Mouse (Mus musculus) heart, embryonic 16.5 days (tissue): ENCODE measurements around the gene Cd320. TPM values are rescaled to one million over a fixed set of nuclear protein-coding genes. Genes with fewer than 3 reads are reported as not detected.

ENCODE experiments used
- microRNA-seq: library from miRNA; unstranded; fragments of <30 nt; microRNA quantifications from one replicate; pipeline ENCODE4, GENCODE M21; 2017
- polyA plus RNA-seq: library from polyadenylated mRNA; unstranded; fragments of >200 nt; fragmentation: Nextera tagmentation; extraction: Ambion mirVana; gene quantifications from 2 replicates; pipeline ENCODE4 v1.2.1, GENCODE M21; 2015

Gene Cd320
- polyA plus RNA-seq, 1 experiment from 2014 or later, result 37.6 TPM

Small RNA genes within 50 kb of the gene (microRNA-seq; reads per million reads assigned to microRNA genes)
- gene Gm27740, result not detected

Other genes with a start within 250 kb of the Cd320 start
- gene Zfp414, start 214.0 kb upstream of the Cd320 start, polyA plus RNA-seq, result 25.8 and 28.7 TPM in 2 replicates
- gene Pram1, start 205.0 kb upstream of the Cd320 start, polyA plus RNA-seq, result 0.41 and 0.49 TPM in 2 replicates
- gene Hnrnpm, start 156.2 kb upstream of the Cd320 start, polyA plus RNA-seq, result 192 and 225 TPM in 2 replicates
- 96.0 and 100 TPM in 2 replicates for gene March2, start 124.4 kb upstream of the Cd320 start, polyA plus RNA-seq
- 278 and 304 TPM in 2 replicates for gene Rab11b, start 82.6 kb upstream of the Cd320 start, polyA plus RNA-seq
- gene Angptl4, start 61.3 kb upstream of the Cd320 start, polyA plus RNA-seq, result 16.4 and 20.5 TPM in 2 replicates
- gene Kank3, start 32.6 kb upstream of the Cd320 start, polyA plus RNA-seq, result 48.5 and 58.7 TPM in 2 replicates
- 388 and 436 TPM in 2 replicates for gene Rps28, start 18.5 kb upstream of the Cd320 start, polyA plus RNA-seq
- gene Ndufa7, start 18.5 kb upstream of the Cd320 start, polyA plus RNA-seq, result 535 and 549 TPM in 2 replicates
- not detected in 2 replicates for gene Gm7029, start 30.7 kb downstream of the Cd320 start, polyA plus RNA-seq
- gene Kifc1, start 47.6 kb downstream of the Cd320 start, polyA plus RNA-seq, result 7.8 and 8.3 TPM in 2 replicates
- gene Platr17, start 62.0 kb downstream of the Cd320 start, polyA plus RNA-seq, result 0.30 TPM in 1 of 2 replicates, not detected in the other
- gene Daxx, start 66.3 kb downstream of the Cd320 start, polyA plus RNA-seq, result 34.8 and 39.4 TPM in 2 replicates
- 56.1 and 64.3 TPM in 2 replicates for gene Tapbp, start 72.8 kb downstream of the Cd320 start, polyA plus RNA-seq
- gene Zbtb22, start 72.8 kb downstream of the Cd320 start, polyA plus RNA-seq, result 12.8 and 14.0 TPM in 2 replicates
- gene Rgl2, start 86.5 kb downstream of the Cd320 start, polyA plus RNA-seq, result 40.8 and 42.9 TPM in 2 replicates
- gene Pfdn6, start 97.3 kb downstream of the Cd320 start, polyA plus RNA-seq, result 125 and 133 TPM in 2 replicates
- gene Wdr46, start 97.6 kb downstream of the Cd320 start, polyA plus RNA-seq, result 19.3 and 20.5 TPM in 2 replicates
- gene B3galt4, start 108.4 kb downstream of the Cd320 start, polyA plus RNA-seq, result 5.7 and 5.8 TPM in 2 replicates
- 39.7 and 42.5 TPM in 2 replicates for gene Vps52, start 112.7 kb downstream of the Cd320 start, polyA plus RNA-seq
- gene Rps18, start 112.9 kb downstream of the Cd320 start, polyA plus RNA-seq, result 873 and 901 TPM in 2 replicates
- 66.0 and 100 TPM in 2 replicates for gene H2-K1, start 157.3 kb downstream of the Cd320 start, polyA plus RNA-seq
- 13.0 and 13.7 TPM in 2 replicates for gene Ring1, start 181.6 kb downstream of the Cd320 start, polyA plus RNA-seq
- gene H2-Ke6, start 185.0 kb downstream of the Cd320 start, polyA plus RNA-seq, result 53.0 and 59.1 TPM in 2 replicates
- 108 and 119 TPM in 2 replicates for gene Slc39a7, start 188.6 kb downstream of the Cd320 start, polyA plus RNA-seq
- gene Rxrb, start 188.7 kb downstream of the Cd320 start, polyA plus RNA-seq, result 33.7 and 34.5 TPM in 2 replicates
- gene Col11a2, start 196.3 kb downstream of the Cd320 start, polyA plus RNA-seq, result 1.1 and 1.2 TPM in 2 replicates
- gene H2-Oa, start 249.2 kb downstream of the Cd320 start, polyA plus RNA-seq, result 0.97 and 3.1 TPM in 2 replicates